Mouse (Mus musculus) layer of hippocampus, adult 6 months (tissue): ENCODE measurements around the gene Olfr748. TPM values are rescaled to one million over a fixed set of nuclear protein-coding genes. Genes with fewer than 3 reads are reported as not detected.

Source experiments
- long read RNA-seq, 2 experiments: library from polyadenylated mRNA; unstranded; transcript quantifications; one replicate each; pipeline ENCODE4 v2.0.0; 2019 to 2020
- polyA plus RNA-seq: library from polyadenylated mRNA; unstranded; fragments of <200 nt; fragmentation: Nextera tagmentation; gene quantifications from 2 replicates; pipeline ENCODE4 v1.2.3, GENCODE M21; 2021

Olfr748 gene
- polyA plus RNA-seq = not detected in 2 replicates
- long read RNA-seq, experiment 1 = 0 reads
- long read RNA-seq, experiment 2 = 0 reads

GRCm38 (mm10) chr14:50707073-50707472 is at the start of gene Olfr748:
Gene Olfr748, plus strand, starts transcription at chr14:50707373.

GRCm38 (mm10) chr14:50693106-50693505 is 14.1 kb upstream of the Olfr748 start, which contains the start of gene Olfr747:
Gene Olfr747, minus strand, starts transcription at chr14:50693206.

GRCm38 (mm10) chr14:50744994-50745393 is 37.8 kb downstream of the Olfr748 start, which contains the start of gene Olfr749:
Gene Olfr749, minus strand, starts transcription at chr14:50745094.

Other genes with a start within 250 kb of the Olfr748 start
- not detected in 2 replicates for gene Olfr741, start 234.6 kb upstream of the Olfr748 start, polyA plus RNA-seq
- not detected in 2 replicates for gene Olfr742, start 203.8 kb upstream of the Olfr748 start, polyA plus RNA-seq
- not detected in 2 replicates for gene Olfr743, start 185.5 kb upstream of the Olfr748 start, polyA plus RNA-seq
- not detected in 2 replicates for gene Olfr744, start 92.5 kb upstream of the Olfr748 start, polyA plus RNA-seq
- gene Olfr745, start 68.0 kb upstream of the Olfr748 start, polyA plus RNA-seq = not detected in 2 replicates
- not detected in 2 replicates for gene Olfr746, start 60.3 kb upstream of the Olfr748 start, polyA plus RNA-seq
- gene Olfr747, start 14.2 kb upstream of the Olfr748 start, polyA plus RNA-seq = not detected in 2 replicates
- gene Olfr749, start 37.7 kb downstream of the Olfr748 start, polyA plus RNA-seq = not detected in 2 replicates
- 53.7 and 55.6 TPM in 2 replicates for gene Ttc5, start 78.1 kb downstream of the Olfr748 start, polyA plus RNA-seq
- not detected in 2 replicates for gene Ccnb1ip1, start 100.4 kb downstream of the Olfr748 start, polyA plus RNA-seq
- gene Parp2, start 100.5 kb downstream of the Olfr748 start, polyA plus RNA-seq = 24.4 and 27.2 TPM in 2 replicates
- 1.2 and 2.4 TPM in 2 replicates for gene Tep1, start 163.2 kb downstream of the Olfr748 start, polyA plus RNA-seq
- 0.19 and 0.49 TPM in 2 replicates for gene Klhl33, start 190.1 kb downstream of the Olfr748 start, polyA plus RNA-seq
- gene Osgep, start 217.5 kb downstream of the Olfr748 start, polyA plus RNA-seq = 75.5 and 79.0 TPM in 2 replicates
- 86.9 and 97.4 TPM in 2 replicates for gene Apex1, start 217.6 kb downstream of the Olfr748 start, polyA plus RNA-seq
- gene Pip4p1, start 223.5 kb downstream of the Olfr748 start, polyA plus RNA-seq = 65.9 and 75.6 TPM in 2 replicates
- gene Pnp, start 223.7 kb downstream of the Olfr748 start, polyA plus RNA-seq = 9.8 and 10.9 TPM in 2 replicates
- gene Gm49342, start 237.1 kb downstream of the Olfr748 start, polyA plus RNA-seq = not detected in 2 replicates
- 1.2 and 2.4 TPM in 2 replicates for gene Pnp2, start 248.6 kb downstream of the Olfr748 start, polyA plus RNA-seq